Mouse (Mus musculus): ENCODE data around the gene Rabgef1.

Rabgef1 gene

DNA sequence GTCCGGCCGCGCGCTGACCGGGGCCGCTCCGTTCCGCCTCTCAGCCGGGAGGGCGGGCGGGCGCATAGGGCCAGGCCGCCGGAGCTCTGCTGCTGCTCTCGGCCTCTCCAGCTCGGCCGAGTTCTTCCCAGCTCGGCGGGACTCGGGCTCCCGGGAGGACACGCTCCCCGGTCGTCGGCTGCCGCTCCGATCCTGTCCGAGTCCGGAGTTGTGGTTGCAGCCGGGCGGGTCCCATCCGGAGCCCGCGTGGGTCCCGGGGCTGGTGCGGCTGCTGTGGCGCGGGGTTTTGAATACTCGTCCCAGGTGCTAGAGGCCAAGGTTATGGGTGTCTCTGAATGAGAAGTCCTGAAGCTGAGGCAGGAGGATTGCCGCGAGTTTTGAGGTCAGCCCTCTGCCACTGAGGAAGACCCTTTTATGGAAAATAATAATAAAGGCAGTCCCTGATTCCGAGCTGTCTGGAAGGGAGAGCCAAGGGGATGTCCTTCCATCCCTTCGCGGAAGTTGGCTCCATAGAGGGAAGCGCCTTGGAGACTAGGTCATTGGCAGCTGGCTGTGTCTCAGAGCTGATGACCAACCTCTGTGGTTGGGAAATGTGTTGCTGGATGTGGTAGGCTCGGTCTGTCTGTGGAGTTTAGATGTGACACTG, 481 bp downstream of the Rabgef1 start:
- DNase-seq (ENCODE audit: low spot score in 2 of 2): peak; percentile 61 to 85

GRCm38 (mm10) chr5:130173012-130173411, 1.4 kb downstream of the Rabgef1 start:
- no peak for DNase-seq (ENCODE audit: low spot score in 2 of 2)

DNA sequence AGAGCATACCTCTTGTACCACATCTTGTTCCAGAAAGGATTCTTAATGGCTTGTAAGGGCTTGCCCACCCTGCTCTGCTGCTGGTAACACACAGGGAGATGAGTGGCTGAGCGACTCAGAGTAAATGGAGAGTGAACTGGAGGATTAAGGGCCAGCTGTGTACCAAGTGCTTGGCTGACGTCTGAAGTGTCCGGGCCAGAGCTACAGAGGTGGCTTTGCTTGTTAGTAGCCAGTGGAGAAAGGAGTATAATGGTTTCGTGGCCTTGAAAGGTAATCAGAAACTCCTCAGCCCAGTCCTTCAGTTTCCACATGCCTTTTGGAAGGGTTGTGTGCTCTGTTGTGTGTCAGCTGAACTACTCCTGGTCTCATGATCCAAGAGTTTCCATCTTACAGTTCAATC, 6.3 kb downstream of the Rabgef1 start:
- no peak for DNase-seq (ENCODE audit: low spot score in 2 of 2)

GRCm38 (mm10) chr5:130180362-130180761, 8.8 kb downstream of the Rabgef1 start:
- DNase-seq (ENCODE audit: low spot score in 2 of 2): no peak

DNA sequence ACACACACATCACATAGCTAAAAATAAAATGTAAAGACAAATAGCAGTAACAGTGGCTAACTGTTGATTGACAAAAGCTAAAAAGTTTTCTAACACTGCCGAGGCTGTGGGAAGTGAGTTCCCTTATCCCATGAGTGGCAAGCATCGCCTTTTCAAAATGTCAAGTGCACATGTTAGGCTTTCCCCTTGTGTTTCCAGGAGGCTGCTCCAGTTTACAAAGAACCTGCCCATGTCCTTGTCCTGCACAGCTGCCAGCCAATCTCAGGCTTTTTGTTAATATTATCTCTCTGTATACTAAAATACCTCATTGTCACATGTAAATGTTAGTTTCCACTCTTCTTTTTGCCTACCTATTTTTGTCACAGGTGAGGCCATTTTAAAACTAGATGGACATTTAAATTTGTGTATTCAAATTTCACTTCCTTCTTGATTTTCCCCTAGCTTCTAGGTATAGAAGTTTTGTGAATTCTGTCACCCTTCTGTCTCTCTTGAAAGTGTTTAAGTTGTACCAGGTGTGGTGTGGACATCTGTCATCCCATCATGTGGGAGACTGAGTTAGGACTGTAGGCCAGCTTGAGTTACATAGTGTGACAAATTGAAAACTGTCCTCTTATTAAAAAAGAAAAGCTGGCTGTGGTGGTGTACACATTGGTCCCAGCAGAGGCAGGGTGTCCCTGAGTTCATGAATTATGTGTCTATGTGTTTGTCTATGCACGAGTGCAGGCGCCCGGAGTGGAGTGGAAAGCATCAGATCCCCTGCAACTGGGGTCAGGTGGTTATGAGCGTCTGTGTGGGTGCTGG, 10.3 kb downstream of the Rabgef1 start:
- no peak for DNase-seq (ENCODE audit: low spot score in 2 of 2)

- DNase-seq (ENCODE audit: low spot score in 2 of 2): no peak
Measured at GRCm38 (mm10) chr5:130182541-130182821, 10.9 kb downstream of the Rabgef1 start.

DNA sequence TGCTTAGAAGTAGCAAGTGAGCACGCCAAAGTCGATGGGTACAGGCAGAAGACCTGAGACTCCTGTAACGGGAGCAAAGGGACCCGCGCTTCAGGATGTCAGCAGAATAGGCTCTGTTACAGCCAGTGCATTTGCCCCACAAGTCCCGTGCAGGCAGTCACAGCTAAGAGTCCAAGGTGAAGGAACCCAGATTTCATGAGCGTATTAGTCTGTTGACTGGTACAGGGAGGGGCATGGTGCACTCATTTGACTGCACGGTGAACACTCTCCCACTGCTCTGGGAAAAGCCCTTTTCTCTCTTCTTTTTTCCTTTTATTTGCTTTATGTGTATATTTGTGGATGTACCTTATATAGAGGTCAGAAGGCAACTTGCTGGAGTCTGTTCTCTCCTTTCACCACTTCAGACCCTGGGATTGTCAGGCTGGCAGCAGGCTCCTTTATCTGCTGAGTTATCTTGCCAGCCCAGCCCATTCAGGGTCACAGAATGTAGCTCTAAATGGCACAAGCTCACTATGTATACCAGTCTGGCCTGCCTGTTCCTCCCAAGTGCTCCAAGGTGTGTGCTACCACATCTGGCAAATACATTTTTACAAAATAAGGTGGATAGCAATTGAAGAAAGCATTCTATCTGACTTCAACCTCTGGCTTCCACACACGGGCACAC, 12.7 kb downstream of the Rabgef1 start:
- DNase-seq (ENCODE audit: low spot score in 2 of 2): no peak

DNA sequence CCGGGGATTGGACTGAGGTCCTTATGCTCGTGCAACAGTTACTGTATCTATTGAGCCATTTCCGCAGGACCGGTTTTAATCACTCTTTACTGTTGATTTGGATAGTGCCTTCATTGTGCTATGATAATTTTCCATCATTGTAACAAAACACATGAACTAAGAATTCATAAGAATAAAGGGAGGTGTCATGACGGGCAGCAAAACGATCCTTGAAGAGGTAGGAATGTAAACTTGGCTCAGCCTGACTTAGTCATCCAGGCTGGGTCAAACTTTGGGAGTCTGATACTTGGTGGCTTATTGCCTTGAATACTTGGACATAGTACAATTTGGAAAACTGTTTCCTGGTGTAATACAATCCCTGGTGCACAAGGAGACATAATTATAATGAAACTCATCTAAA, 13.7 kb downstream of the Rabgef1 start:
- no peak for DNase-seq (ENCODE audit: low spot score in 2 of 2)

DNA sequence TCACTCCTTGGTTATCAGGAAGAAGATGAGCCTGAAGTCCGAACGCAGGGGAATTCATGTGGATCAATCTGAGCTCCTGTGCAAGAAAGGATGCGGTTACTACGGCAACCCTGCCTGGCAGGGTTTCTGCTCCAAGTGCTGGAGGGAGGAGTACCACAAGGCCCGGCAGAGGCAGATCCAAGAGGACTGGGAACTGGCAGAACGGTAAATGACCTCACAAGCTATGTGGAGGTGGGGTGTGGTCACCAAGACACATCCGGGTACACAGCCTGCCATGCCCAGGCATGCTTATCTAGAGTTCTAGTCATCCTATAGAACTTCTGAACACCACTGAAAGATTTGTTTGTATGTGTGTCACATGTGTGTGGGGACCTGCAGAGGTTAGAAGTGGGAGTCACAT, 15.8 kb downstream of the Rabgef1 start:
- DNase-seq (ENCODE audit: low spot score in 2 of 2): no peak

- DNase-seq (ENCODE audit: low spot score in 2 of 2): no peak
Measured at GRCm38 (mm10) chr5:130190909-130191308, 19.3 kb downstream of the Rabgef1 start.

- DNase-seq (ENCODE audit: low spot score in 2 of 2): no peak
Measured at GRCm38 (mm10) chr5:130191865-130192264, 20.3 kb downstream of the Rabgef1 start.

DNA sequence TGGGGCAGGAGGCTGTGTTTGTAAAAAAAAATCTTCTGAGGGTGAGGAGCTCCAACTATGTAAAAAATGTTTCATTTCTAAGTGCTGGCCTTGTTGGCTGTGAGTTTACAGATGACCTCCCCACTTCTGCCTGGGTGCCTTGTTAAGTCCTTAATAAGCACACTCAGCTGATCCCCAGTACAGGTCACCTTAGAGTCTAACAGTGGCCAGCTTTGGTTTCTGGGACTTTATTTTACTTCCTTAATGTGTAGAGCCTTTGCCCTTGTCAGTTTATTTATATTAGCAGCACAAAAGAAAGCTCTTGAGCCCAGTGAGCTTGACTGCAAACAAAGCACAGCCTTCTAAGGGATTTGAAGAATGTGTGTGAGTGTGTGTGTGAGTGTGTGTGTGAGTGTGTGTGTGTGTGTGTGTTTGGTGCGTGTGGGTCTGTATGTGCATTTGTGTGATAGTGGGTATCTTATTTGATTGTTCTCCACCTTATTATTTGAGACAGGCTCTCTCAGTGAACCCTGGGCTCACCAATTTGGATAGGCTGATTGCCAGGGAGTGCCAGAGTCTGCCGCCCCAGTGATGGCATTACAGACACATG, 20.9 kb downstream of the Rabgef1 start:
- no peak for DNase-seq (ENCODE audit: low spot score in 2 of 2)

DNA sequence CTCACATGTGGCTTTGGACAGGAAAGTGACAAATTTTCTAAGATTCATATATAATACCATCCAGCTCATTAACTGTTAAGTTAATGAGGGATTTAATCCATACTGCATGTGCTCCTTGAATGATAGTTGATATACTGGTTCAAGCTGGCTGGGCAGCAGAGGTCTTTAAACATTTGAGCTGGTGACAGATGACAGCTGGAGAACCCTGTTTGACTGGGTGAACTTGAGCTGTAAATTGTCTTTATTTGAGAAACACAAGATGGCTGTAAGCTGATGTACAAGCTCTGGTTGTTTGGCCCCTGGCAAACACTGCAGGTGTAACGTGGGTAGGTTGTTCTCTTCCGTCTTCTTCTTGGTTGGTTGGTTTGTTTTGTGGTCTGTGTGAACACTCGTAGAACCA, 22.2 kb downstream of the Rabgef1 start:
- DNase-seq (ENCODE audit: low spot score in 2 of 2): no peak

GRCm38 (mm10) chr5:130196307-130196706, 24.7 kb downstream of the Rabgef1 start:
- no peak for DNase-seq (ENCODE audit: low spot score in 2 of 2)

GRCm38 (mm10) chr5:130197454-130197853, 25.9 kb downstream of the Rabgef1 start:
- DNase-seq (ENCODE audit: low spot score in 2 of 2): no peak

DNA sequence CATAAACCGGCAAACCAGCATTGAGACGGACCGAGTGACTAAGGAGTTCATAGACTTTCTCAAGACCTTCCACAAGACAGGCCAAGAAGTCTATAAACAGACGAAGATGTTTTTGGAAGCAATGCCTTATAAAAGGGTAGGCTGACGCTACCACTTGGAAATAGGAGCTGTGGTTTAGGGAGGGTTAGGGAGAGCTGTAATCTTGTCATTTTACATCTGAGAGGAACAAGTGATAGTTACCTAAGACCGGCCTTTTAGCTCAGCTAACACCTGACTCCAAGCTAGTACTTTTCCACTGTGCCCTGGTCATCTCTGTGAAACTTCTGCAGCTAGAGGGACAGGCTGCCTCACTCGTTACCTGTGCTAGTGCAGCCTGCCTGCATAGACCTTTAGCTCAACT, 26.4 kb downstream of the Rabgef1 start:
- no peak for DNase-seq (ENCODE audit: low spot score in 2 of 2)

- DNase-seq (ENCODE audit: low spot score in 2 of 2): no peak
Measured at GRCm38 (mm10) chr5:130200233-130201029, 28.8 kb downstream of the Rabgef1 start.

GRCm38 (mm10) chr5:130203948-130204347, 32.4 kb downstream of the Rabgef1 start:
- DNase-seq (ENCODE audit: low spot score in 2 of 2): no peak

GRCm38 (mm10) chr5:130204560-130204959, 33.0 kb downstream of the Rabgef1 start:
- no peak for DNase-seq (ENCODE audit: low spot score in 2 of 2)

DNA sequence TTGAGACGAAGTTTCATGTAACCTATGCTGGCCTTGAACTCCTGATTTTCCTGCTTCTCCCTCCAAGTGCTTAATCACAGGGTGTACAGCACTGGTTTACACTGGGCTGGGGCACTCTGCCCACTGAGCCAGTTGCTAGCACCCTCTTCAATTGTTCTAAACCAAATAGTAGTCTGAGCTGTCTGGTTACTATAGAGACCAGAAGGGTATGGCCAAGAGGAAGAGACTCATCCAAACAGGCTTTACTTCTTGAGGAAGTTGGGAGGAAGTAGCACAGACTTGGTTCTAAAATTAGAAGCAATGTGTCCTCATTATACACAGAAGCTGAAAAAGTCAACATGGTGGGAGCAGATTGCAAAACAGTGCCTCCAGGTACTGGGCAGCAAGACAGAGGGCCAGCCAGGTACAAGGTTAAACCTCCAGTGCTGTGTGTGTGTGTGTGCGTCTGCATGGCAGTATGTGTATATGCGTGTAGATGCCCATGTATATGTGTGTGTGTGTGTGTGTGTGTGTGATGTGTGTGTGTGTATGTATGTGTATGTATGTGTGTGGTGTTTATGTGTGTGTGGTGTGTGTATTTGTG, 33.9 kb downstream of the Rabgef1 start:
- DNase-seq (ENCODE audit: low spot score in 2 of 2): no peak

DNA sequence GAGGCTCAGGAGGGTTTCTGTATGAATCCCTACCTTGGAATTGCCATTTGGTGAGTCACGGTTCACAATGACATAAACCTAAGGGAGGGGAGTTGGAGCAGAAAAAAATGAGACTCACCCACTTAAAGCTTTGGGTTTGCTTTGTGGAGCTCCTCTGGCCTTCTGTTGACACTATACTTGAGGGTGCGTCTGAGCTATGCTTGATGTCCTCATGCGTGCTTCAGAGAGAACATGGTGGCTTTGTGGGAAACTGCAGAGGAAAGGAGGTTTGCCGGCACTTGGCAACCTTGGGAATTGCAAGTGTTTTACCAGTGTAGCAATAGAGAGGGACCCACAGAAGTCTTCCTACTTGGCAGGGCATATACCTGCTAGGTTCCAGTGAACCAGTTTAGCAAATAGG, 35.7 kb downstream of the Rabgef1 start:
- no peak for DNase-seq (ENCODE audit: low spot score in 2 of 2)

DNA sequence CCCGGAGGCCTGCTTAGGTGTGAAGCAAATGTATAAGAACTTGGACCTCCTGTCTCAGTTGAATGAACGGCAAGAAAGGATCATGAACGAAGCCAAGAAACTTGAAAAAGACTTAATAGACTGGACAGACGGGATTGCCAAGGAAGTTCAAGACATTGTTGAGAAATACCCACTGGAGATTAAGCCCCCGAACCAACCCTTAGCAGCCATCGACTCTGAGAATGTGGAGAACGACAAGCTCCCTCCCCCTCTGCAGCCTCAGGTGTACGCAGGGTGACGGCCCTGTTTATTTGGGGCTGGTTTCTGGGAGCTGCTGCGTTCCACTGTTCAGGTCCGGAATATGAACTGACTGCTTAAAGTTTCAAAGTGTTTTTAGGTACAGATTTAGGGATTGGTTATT, 41.4 kb downstream of the Rabgef1 start:
- no peak for DNase-seq (ENCODE audit: low spot score in 2 of 2)
